Mouse (Mus musculus) hindbrain, embryonic 14.5 days (tissue): ENCODE results near the gene Mb. TPM values are rescaled to one million over a fixed set of nuclear protein-coding genes. Genes with fewer than 3 reads are reported as not detected.

ENCODE experiments used
- ATAC-seq: fragments of 200-750 bp; cut with Nextera tagmentation; 2 replicates; pipeline ENCODE4 v1.8.0; 2017; ENCODE audit warnings: moderate number of reproducible peaks, mild to moderate bottlenecking, moderate TSS enrichment, moderate library complexity; ENCODE audit not compliant: low FRiP score
- DNase-seq: peaks from one replicate; pipeline ENCODE4 v3.0.0-alpha.2; 2015; ENCODE audit warnings: low spot score
- H3K27ac ChIP-seq: fragments of 300-500 bp; sonication (generic); 2 replicates; pipeline ENCODE4 v1.5.1; 2014; ENCODE audit warnings: mild to moderate bottlenecking, moderate library complexity
- H3K27me3 ChIP-seq: fragments of 300-500 bp; sonication (generic); 2 replicates; pipeline ENCODE4 v1.6.1; 2014; ENCODE audit warnings: mild to moderate bottlenecking, low read length, mixed read lengths; ENCODE audit not compliant: control insufficient read depth, insufficient read depth
- H3K36me3 ChIP-seq: fragments of 300-500 bp; sonication (generic); replicated peaks from 2 replicates; pipeline ENCODE4 v1.6.1; 2014; ENCODE audit not compliant: control insufficient read depth, insufficient read depth
- H3K4me1 ChIP-seq: fragments of 300-500 bp; sonication (generic); replicated peaks from 2 replicates; pipeline ENCODE4 v1.6.1; 2014; ENCODE audit warnings: antibody characterized with exemption, low read length, mixed read lengths; ENCODE audit not compliant: control insufficient read depth, insufficient read depth
- H3K4me2 ChIP-seq: fragments of 300-500 bp; sonication (generic); replicated peaks from 2 replicates; pipeline ENCODE4 v1.6.1; 2014; ENCODE audit warnings: mild to moderate bottlenecking, moderate library complexity
- H3K4me3 ChIP-seq: fragments of 300-500 bp; sonication (generic); replicated peaks from 2 replicates; pipeline ENCODE4 v1.5.1; 2014; ENCODE audit warnings: mild to moderate bottlenecking, low read length
- H3K9ac ChIP-seq: fragments of 300-500 bp; sonication (generic); 2 replicates; pipeline ENCODE4 v1.6.1; 2014
- H3K9me3 ChIP-seq: fragments of 300-500 bp; sonication (generic); 2 replicates; pipeline ENCODE4 v1.6.1; 2016; ENCODE audit warnings: low read length; ENCODE audit not compliant: control insufficient read depth
- WGBS: fragments of 180-500 bp; shearing (Covaris S2); extraction: QIAGEN DNeasy Blood & Tissue Kit; methylation state at CpG from one replicate; pipeline ENCODE4 v1.1.7; 2014; 5-methylcytosine and 5-hydroxymethylcytosine counted together
- polyA plus RNA-seq: library from polyadenylated mRNA; unstranded; fragments of >200 nt; fragmentation: Nextera tagmentation; extraction: Ambion mirVana; gene quantifications from 2 replicates; pipeline ENCODE4 v1.2.1, GENCODE M21; 2014

Gene Mb
- polyA plus RNA-seq, 1 experiment from 2014 or later, result 0.51 TPM

- H3K27ac ChIP-seq, result peak overlapping the region; percentile 68
- no peaks in the 10 kb centered on the region for H3K9me3 ChIP-seq
- no peaks in the 10 kb centered on the region for H3K27me3 ChIP-seq
- ATAC-seq (peak; percentile 92), DNase-seq (peak; percentile 78)
- H3K4me3 ChIP-seq, result peak overlapping the region; percentile 27
- H3K4me1 ChIP-seq, result peaks cover 12% of the 10 kb centered on the region; the same call in 1 of the 2 replicates
- 1% methylated on average over 21 of the region's 21 CpGs for WGBS
- no peaks in the 10 kb centered on the region for H3K36me3 ChIP-seq
- peak overlapping the region; percentile 51 for H3K4me2 ChIP-seq
- peak overlapping the region; percentile 50 for H3K9ac ChIP-seq
These were observed 62.9 kb downstream of the Mb start for GRCm38 (mm10) chr15:76987542-76988094.

- Histone ChIP-seq H3K27me3 (no peaks in the 10 kb centered on the region), H3K9me3 (no peaks in the 10 kb centered on the region), H3K27ac (peak overlapping the region; percentile 68; the same call in 1 of the 2 replicates), H3K4me3 (peak overlapping the region; percentile 27), H3K9ac (peak overlapping the region; percentile 50), H3K36me3 (no peaks in the 10 kb centered on the region), H3K4me2 (peak overlapping the region; percentile 51), H3K4me1 (peaks cover 12% of the 10 kb centered on the region; the same call in 1 of the 2 replicates)
- 17% methylated on average over 11 of the region's 11 CpGs for WGBS
- no peak for DNase-seq
- ATAC-seq, result no peak
These were observed 63.3 kb downstream of the Mb start for GRCm38 (mm10) chr15:76987137-76987536.

- H3K4me1 ChIP-seq, result peaks cover 6% of the 10 kb centered on the region; the same call in 1 of the 2 replicates
- no peaks in the 10 kb centered on the region for H3K9me3 ChIP-seq
- H3K4me2 ChIP-seq, result no peak overlapping the region
- WGBS, result 61% methylated on average over 3 of the region's 3 CpGs
- DNase-seq (peak; percentile 42), ATAC-seq (no peak)
- H3K27me3 ChIP-seq, result no peaks in the 10 kb centered on the region
- H3K36me3 ChIP-seq, result no peaks in the 10 kb centered on the region
- no peak overlapping the region for H3K4me3 ChIP-seq
- no peak overlapping the region for H3K27ac ChIP-seq
- H3K9ac ChIP-seq, result no peak overlapping the region
These were observed 67.7 kb downstream of the Mb start for GRCm38 (mm10) chr15:76982745-76983144.

GRCm38 (mm10) chr15:76979799-76980198 is 70.7 kb downstream of the Mb start:
- no peak overlapping the region for H3K27ac ChIP-seq
- no peaks in the 10 kb centered on the region for H3K36me3 ChIP-seq
- H3K27me3 ChIP-seq, result no peaks in the 10 kb centered on the region
- H3K4me1 ChIP-seq, result no peaks in the 10 kb centered on the region
- no peak for ATAC-seq
- H3K4me2 ChIP-seq, result no peak overlapping the region
- 81% methylated on average over 4 of the region's 4 CpGs for WGBS
- no peak overlapping the region for H3K4me3 ChIP-seq
- H3K9ac ChIP-seq, result no peak overlapping the region
- no peaks in the 10 kb centered on the region for H3K9me3 ChIP-seq
- no peak for DNase-seq

GRCm38 (mm10) chr15:76976619-76977018 is 73.9 kb downstream of the Mb start:
- ATAC-seq (no peak), DNase-seq (no peak)
- 23% methylated on average over 5 of the region's 5 CpGs for WGBS
- Histone ChIP-seq H3K36me3 (no peaks in the 10 kb centered on the region), H3K27me3 (no peaks in the 10 kb centered on the region), H3K27ac (no peak overlapping the region), H3K4me2 (no peak overlapping the region), H3K9me3 (no peaks in the 10 kb centered on the region), H3K4me1 (peaks cover 7% of the 10 kb centered on the region; the same call in 1 of the 2 replicates), H3K4me3 (no peak overlapping the region), H3K9ac (no peak overlapping the region)

- peak overlapping the region; percentile 77 for H3K9ac ChIP-seq
- H3K36me3 ChIP-seq, result no peaks in the 10 kb centered on the region
- ATAC-seq (peak; percentile 60; the same call in 1 of the 2 replicates), DNase-seq (peak; percentile 93)
- peak overlapping the region; percentile 62; the same call in 1 of the 2 replicates for H3K27ac ChIP-seq
- peaks cover 7% of the 10 kb centered on the region; the same call in 1 of the 2 replicates for H3K4me1 ChIP-seq
- H3K9me3 ChIP-seq, result no peaks in the 10 kb centered on the region
- no peaks in the 10 kb centered on the region for H3K27me3 ChIP-seq
- H3K4me2 ChIP-seq, result peak overlapping the region; percentile 83
- H3K4me3 ChIP-seq, result peak overlapping the region; percentile 49
- WGBS, result 8% methylated on average over 28 of the region's 31 CpGs
These were observed 76.4 kb downstream of the Mb start for GRCm38 (mm10) chr15:76973855-76974651.

- WGBS, result 34% methylated on average over 8 of the region's 8 CpGs
- Histone ChIP-seq H3K27me3 (no peaks in the 10 kb centered on the region), H3K4me1 (peaks cover 7% of the 10 kb centered on the region; the same call in 1 of the 2 replicates), H3K4me3 (peak overlapping the region; percentile 49), H3K36me3 (no peaks in the 10 kb centered on the region), H3K27ac (no peak overlapping the region), H3K4me2 (peak overlapping the region; percentile 83), H3K9me3 (no peaks in the 10 kb centered on the region), H3K9ac (no peak overlapping the region)
- no peak for ATAC-seq
- DNase-seq, result no peak
These were observed 77.1 kb downstream of the Mb start for GRCm38 (mm10) chr15:76973272-76973854.

- ATAC-seq (no peak), DNase-seq (no peak)
- Histone ChIP-seq H3K9me3 (no peaks in the 10 kb centered on the region), H3K4me1 (peaks cover 7% of the 10 kb centered on the region; the same call in 1 of the 2 replicates), H3K36me3 (no peaks in the 10 kb centered on the region), H3K27ac (no peak overlapping the region), H3K4me2 (no peak overlapping the region), H3K27me3 (no peaks in the 10 kb centered on the region), H3K9ac (no peak overlapping the region), H3K4me3 (no peak overlapping the region)
- WGBS, result 88% methylated on average over 4 of the region's 4 CpGs
These were observed 77.8 kb downstream of the Mb start for GRCm38 (mm10) chr15:76972661-76973060.
